Mouse (Mus musculus): ENCODE measurements around the gene Ect2l. TPM values are rescaled to one million over a fixed set of nuclear protein-coding genes. Genes with fewer than 3 reads are reported as not detected.

Gene Ect2l
- total RNA-seq (2017), result not detected in 2 replicates

- peak; percentile 82; the same call in 1 of the 2 replicates for ATAC-seq (ENCODE audit: extremely low read depth, insufficient number of reproducible peaks, low FRiP score, poor library complexity, severe bottlenecking)
Observed at GRCm38 (mm10) chr10:18210726-18211125, at the start of gene Ect2l. TSS of gene Ect2l (minus strand) at chr10:18210890.

GRCm38 (mm10) chr10:18251345-18251744, 40.7 kb upstream of the Ect2l start:
- ATAC-seq (ENCODE audit: extremely low read depth, insufficient number of reproducible peaks, low FRiP score, poor library complexity, severe bottlenecking), result no peak

GRCm38 (mm10) chr10:18243614-18244013, 32.9 kb upstream of the Ect2l start:
- no peak for ATAC-seq (ENCODE audit: extremely low read depth, insufficient number of reproducible peaks, low FRiP score, poor library complexity, severe bottlenecking)

GRCm38 (mm10) chr10:18237191-18237590, 26.5 kb upstream of the Ect2l start:
- peak; percentile 42 for ATAC-seq (ENCODE audit: extremely low read depth, insufficient number of reproducible peaks, low FRiP score, poor library complexity, severe bottlenecking)

- ATAC-seq (ENCODE audit: extremely low read depth, insufficient number of reproducible peaks, low FRiP score, poor library complexity, severe bottlenecking), result no peak
Observed at GRCm38 (mm10) chr10:18236328-18236927, 25.7 kb upstream of the Ect2l start.

GRCm38 (mm10) chr10:18235402-18235747, 24.7 kb upstream of the Ect2l start:
- ATAC-seq (ENCODE audit: extremely low read depth, insufficient number of reproducible peaks, low FRiP score, poor library complexity, severe bottlenecking), result no peak

- peak; percentile 93 for ATAC-seq (ENCODE audit: extremely low read depth, insufficient number of reproducible peaks, low FRiP score, poor library complexity, severe bottlenecking)
Observed at GRCm38 (mm10) chr10:18234560-18235401, 24.1 kb upstream of the Ect2l start, which contains the start of gene Ccdc28a. TSS of gene Ccdc28a (minus strand) at chr10:18234998.

- ATAC-seq (ENCODE audit: extremely low read depth, insufficient number of reproducible peaks, low FRiP score, poor library complexity, severe bottlenecking), result no peak
Observed at GRCm38 (mm10) chr10:18233891-18234290, 23.2 kb upstream of the Ect2l start.

GRCm38 (mm10) chr10:18224386-18224785, 13.7 kb upstream of the Ect2l start:
- ATAC-seq (ENCODE audit: extremely low read depth, insufficient number of reproducible peaks, low FRiP score, poor library complexity, severe bottlenecking), result no peak

- ATAC-seq (ENCODE audit: extremely low read depth, insufficient number of reproducible peaks, low FRiP score, poor library complexity, severe bottlenecking), result no peak
Observed at GRCm38 (mm10) chr10:18219351-18219750, 8.7 kb upstream of the Ect2l start.

- ATAC-seq (ENCODE audit: extremely low read depth, insufficient number of reproducible peaks, low FRiP score, poor library complexity, severe bottlenecking), result no peak
Observed at GRCm38 (mm10) chr10:18214124-18214523, 3.4 kb upstream of the Ect2l start.

GRCm38 (mm10) chr10:18213373-18213772, 2.7 kb upstream of the Ect2l start:
- no peak for ATAC-seq (ENCODE audit: extremely low read depth, insufficient number of reproducible peaks, low FRiP score, poor library complexity, severe bottlenecking)

- ATAC-seq (ENCODE audit: extremely low read depth, insufficient number of reproducible peaks, low FRiP score, poor library complexity, severe bottlenecking), result no peak
Observed at GRCm38 (mm10) chr10:18210119-18210518, 571 bp downstream of the Ect2l start.

- no peak for ATAC-seq (ENCODE audit: extremely low read depth, insufficient number of reproducible peaks, low FRiP score, poor library complexity, severe bottlenecking)
Observed at GRCm38 (mm10) chr10:18204067-18204466, 6.6 kb downstream of the Ect2l start.

- no peak for ATAC-seq (ENCODE audit: extremely low read depth, insufficient number of reproducible peaks, low FRiP score, poor library complexity, severe bottlenecking)
Observed at GRCm38 (mm10) chr10:18202401-18202800, 8.3 kb downstream of the Ect2l start.

GRCm38 (mm10) chr10:18200656-18201055, 10.0 kb downstream of the Ect2l start:
- ATAC-seq (ENCODE audit: extremely low read depth, insufficient number of reproducible peaks, low FRiP score, poor library complexity, severe bottlenecking), result no peak

- no peak for ATAC-seq (ENCODE audit: extremely low read depth, insufficient number of reproducible peaks, low FRiP score, poor library complexity, severe bottlenecking)
Observed at GRCm38 (mm10) chr10:18199919-18200318, 10.8 kb downstream of the Ect2l start.

GRCm38 (mm10) chr10:18198286-18199015, 12.2 kb downstream of the Ect2l start:
- ATAC-seq (ENCODE audit: extremely low read depth, insufficient number of reproducible peaks, low FRiP score, poor library complexity, severe bottlenecking), result no peak

- ATAC-seq (ENCODE audit: extremely low read depth, insufficient number of reproducible peaks, low FRiP score, poor library complexity, severe bottlenecking), result peak; percentile 83
Observed at GRCm38 (mm10) chr10:18197206-18197979, 13.3 kb downstream of the Ect2l start.

Data from neutrophil, adult 5-6 weeks (primary cell).